Mouse (Mus musculus): ENCODE data around the gene Ptov1. TPM values are rescaled to one million over a fixed set of nuclear protein-coding genes. Genes with fewer than 3 reads are reported as not detected.

The Ptov1 gene
- polyA plus RNA-seq, 1 experiment from 2014 or later, result 112 TPM

- TF ChIP-seq CTCF (IDR thresholded peaks at IDR 0.05; ENCODE audit: low read depth), result no peak
- Histone ChIP-seq H3K4me1 (replicated peaks; ENCODE audit: control insufficient read depth, insufficient read depth, low read length) (peaks cover 27% of the 10 kb centered on the region), H3K9ac (ENCODE audit: low read depth, low read length) (peak overlapping the region; percentile 95; the same call in 1 of the 2 replicates), H3K4me2 (replicated peaks; ENCODE audit: low read depth) (peak overlapping the region; percentile 79), H3K4me3 (ENCODE audit: low read depth, low read length) (peak overlapping the region; percentile 86), H3K9me3 (ENCODE audit: control insufficient read depth) (no peaks in the 10 kb centered on the region), H3K27ac (ENCODE audit: low read depth, low read length) (peak overlapping the region; percentile 98), H3K27me3 (replicated peaks; ENCODE audit: control insufficient read depth, insufficient read depth, low read length) (no peaks in the 10 kb centered on the region), H3K36me3 (ENCODE audit: control insufficient read depth, insufficient read depth) (peaks cover 18% of the 10 kb centered on the region)
- no peak for ATAC-seq
- 6% methylated on average over 16 of the region's 16 CpGs for WGBS
Measured at GRCm38 (mm10) chr7:44868465-44868864, 1.1 kb downstream of the Ptov1 start.

DNA sequence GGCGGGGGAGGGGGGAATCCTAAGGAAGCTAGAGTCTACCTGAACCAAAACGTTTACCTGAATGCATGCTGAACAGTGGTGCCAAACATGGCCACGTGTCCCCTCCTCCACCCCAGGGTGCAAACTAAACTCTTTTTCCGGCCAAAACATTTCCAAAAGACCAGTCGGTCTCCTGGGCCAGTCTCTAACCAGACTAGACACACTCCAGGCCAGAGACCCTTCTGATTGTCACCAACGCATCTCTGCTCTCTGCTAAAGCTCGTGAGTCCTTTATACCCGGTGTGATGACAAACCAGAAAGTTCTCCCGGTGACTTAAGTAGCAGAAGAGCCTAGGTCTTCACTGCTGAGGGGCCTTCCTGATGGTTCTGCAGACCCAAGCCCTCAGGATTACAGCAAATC lies 1.8 kb downstream of the Ptov1 start:
- 41% methylated on average over 9 of the region's 9 CpGs for WGBS
- no peak overlapping the region for H3K27ac ChIP-seq (ENCODE audit: low read depth, low read length)

GRCm38 (mm10) chr7:44867010-44867702 lies 2.4 kb downstream of the Ptov1 start:
- Histone ChIP-seq H3K27me3 (replicated peaks; ENCODE audit: control insufficient read depth, insufficient read depth, low read length) (no peaks in the 10 kb centered on the region), H3K9ac (ENCODE audit: low read depth, low read length) (no peak overlapping the region), H3K4me1 (replicated peaks; ENCODE audit: control insufficient read depth, insufficient read depth, low read length) (peaks cover 27% of the 10 kb centered on the region), H3K4me3 (ENCODE audit: low read depth, low read length) (peak overlapping the region; percentile 86; the same call in 1 of the 2 replicates), H3K4me2 (replicated peaks; ENCODE audit: low read depth) (peak overlapping the region; percentile 79), H3K36me3 (ENCODE audit: control insufficient read depth, insufficient read depth) (peaks cover 31% of the 10 kb centered on the region), H3K9me3 (ENCODE audit: control insufficient read depth) (no peaks in the 10 kb centered on the region), H3K27ac (ENCODE audit: low read depth, low read length) (0 out of 2 replicates have a peak overlapping the region, but pooled peaks have one; percentile 37)
- ATAC-seq, result no peak
- WGBS, result 58% methylated on average over 18 of the region's 19 CpGs
- no peak for TF ChIP-seq CTCF (IDR thresholded peaks at IDR 0.05; ENCODE audit: low read depth)

More for the DNA sequence above, 1.8 kb downstream of the Ptov1 start:
- H3K9ac ChIP-seq (ENCODE audit: low read depth, low read length), result no peak overlapping the region
- no peaks in the 10 kb centered on the region for H3K9me3 ChIP-seq (ENCODE audit: control insufficient read depth)
- no peak for TF ChIP-seq CTCF (IDR thresholded peaks at IDR 0.05; ENCODE audit: low read depth)
- no peak for ATAC-seq
- H3K4me3 ChIP-seq (ENCODE audit: low read depth, low read length), result peak overlapping the region; percentile 86
- peaks cover 25% of the 10 kb centered on the region for H3K36me3 ChIP-seq (ENCODE audit: control insufficient read depth, insufficient read depth)
- H3K27me3 ChIP-seq (replicated peaks; ENCODE audit: control insufficient read depth, insufficient read depth, low read length), result no peaks in the 10 kb centered on the region
- peaks cover 27% of the 10 kb centered on the region for H3K4me1 ChIP-seq (replicated peaks; ENCODE audit: control insufficient read depth, insufficient read depth, low read length)
- peak overlapping the region; percentile 79 for H3K4me2 ChIP-seq (replicated peaks; ENCODE audit: low read depth)

DNA sequence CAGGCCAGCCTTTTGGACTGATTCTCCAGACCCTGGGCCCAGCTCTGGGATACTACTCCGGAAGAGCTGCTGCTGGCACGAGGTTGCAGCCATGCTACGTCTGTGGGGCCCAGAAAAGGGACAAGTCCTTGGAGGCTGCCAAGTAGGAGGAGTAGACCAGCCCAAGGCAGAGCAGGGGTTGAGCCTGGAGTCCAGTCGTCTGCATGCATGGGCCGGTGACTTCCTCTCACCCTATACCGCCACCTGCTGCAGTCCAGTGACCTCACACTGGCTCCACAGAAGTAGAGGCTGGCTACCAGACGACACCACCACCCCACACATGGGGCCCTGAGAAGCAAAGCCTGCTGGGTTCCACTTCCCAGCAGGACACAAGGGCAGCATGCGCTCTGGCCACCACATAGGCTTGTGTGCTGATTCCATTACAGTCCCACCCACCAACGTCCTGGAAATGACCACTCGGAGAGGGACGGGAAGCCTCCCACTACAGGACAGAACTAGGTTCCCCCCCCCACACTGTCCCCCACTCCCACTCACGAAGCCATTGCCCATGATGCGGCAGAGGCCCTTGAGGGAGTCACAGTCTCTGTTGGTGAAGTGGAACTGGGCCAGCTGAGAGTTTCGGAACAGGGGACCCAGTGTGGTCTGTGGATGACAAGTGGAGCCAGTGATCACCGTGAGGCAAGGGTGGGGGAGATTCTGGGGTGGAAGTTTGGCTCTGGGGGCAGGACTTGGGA lies 3.1 kb downstream of the Ptov1 start:
- Histone ChIP-seq H3K27me3 (replicated peaks; ENCODE audit: control insufficient read depth, insufficient read depth, low read length) (no peaks in the 10 kb centered on the region), H3K9me3 (ENCODE audit: control insufficient read depth) (no peaks in the 10 kb centered on the region), H3K4me1 (replicated peaks; ENCODE audit: control insufficient read depth, insufficient read depth, low read length) (peaks cover 27% of the 10 kb centered on the region), H3K27ac (ENCODE audit: low read depth, low read length) (peak overlapping the region; percentile 37), H3K4me2 (replicated peaks; ENCODE audit: low read depth) (peak overlapping the region; percentile 79), H3K4me3 (ENCODE audit: low read depth, low read length) (peak overlapping the region; percentile 1; the same call in 1 of the 2 replicates), H3K9ac (ENCODE audit: low read depth, low read length) (peak overlapping the region; percentile 45), H3K36me3 (ENCODE audit: control insufficient read depth, insufficient read depth) (peaks cover 38% of the 10 kb centered on the region)
- ATAC-seq, result peak; percentile 29
- peak; percentile 64 for TF ChIP-seq CTCF (IDR thresholded peaks at IDR 0.05; ENCODE audit: low read depth)
- 29% methylated on average over 15 of the region's 15 CpGs for WGBS

- Histone ChIP-seq H3K4me3 (ENCODE audit: low read depth, low read length) (no peak overlapping the region), H3K27me3 (replicated peaks; ENCODE audit: control insufficient read depth, insufficient read depth, low read length) (no peaks in the 10 kb centered on the region), H3K36me3 (ENCODE audit: control insufficient read depth, insufficient read depth) (peaks cover 42% of the 10 kb centered on the region), H3K4me1 (replicated peaks; ENCODE audit: control insufficient read depth, insufficient read depth, low read length) (peaks cover 27% of the 10 kb centered on the region), H3K9ac (ENCODE audit: low read depth, low read length) (no peak overlapping the region), H3K9me3 (ENCODE audit: control insufficient read depth) (no peaks in the 10 kb centered on the region), H3K27ac (ENCODE audit: low read depth, low read length) (0 out of 2 replicates have a peak overlapping the region, but pooled peaks have one; percentile 21), H3K4me2 (replicated peaks; ENCODE audit: low read depth) (no peak overlapping the region)
- TF ChIP-seq CTCF (IDR thresholded peaks at IDR 0.05; ENCODE audit: low read depth), result no peak
- 78% methylated on average over 24 of the region's 24 CpGs for WGBS
- no peak for ATAC-seq
Measured at GRCm38 (mm10) chr7:44864595-44865542, 4.7 kb downstream of the Ptov1 start.

Measured in intestine, postnatal 0 days (tissue).